Mouse (Mus musculus): ENCODE measurements at regions not wholly inside any gene's neighbourhood (a gene's known extent, or its start where the extent isn't known, plus 50 kb on each side); places are given as distances from the start of the nearest gene placed in this dataset.

DNA sequence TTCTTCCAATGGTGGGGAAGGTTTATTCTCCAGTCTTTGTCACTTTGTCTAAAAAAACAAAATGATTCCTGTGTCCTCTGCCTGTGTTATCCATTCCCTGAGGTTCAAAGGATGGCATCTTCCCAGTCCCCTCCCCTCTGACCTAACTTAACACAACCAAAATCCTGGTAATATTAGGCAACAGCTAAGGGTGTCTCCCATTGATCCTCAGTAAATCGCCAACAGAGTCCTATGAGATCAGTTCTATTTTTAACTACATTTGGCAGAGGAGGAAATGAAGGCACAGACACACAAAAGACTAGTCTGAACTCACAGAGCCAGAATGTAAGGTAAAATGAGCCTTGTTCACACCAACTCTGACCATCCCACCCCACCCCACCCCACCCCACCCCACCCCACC is 228.8 kb downstream of the Sp3 start:
- Histone ChIP-seq H3K79me2 (replicated peaks; ENCODE audit: control insufficient read depth, extremely low read depth, insufficient read depth, poor library complexity, severe bottlenecking) (no peaks in the 10 kb centered on the region), H3K36me3 (replicated peaks in 1 of 2; ENCODE audit: control insufficient read depth in 1 of 2, insufficient read depth in 1 of 2, low read length in 1 of 2) (no peaks in the 10 kb centered on the region), H3K4me1 (ENCODE audit: control insufficient read depth in 1 of 2, insufficient read depth in 2 of 2) (no peaks in the 10 kb centered on the region), H3K27me3 (replicated peaks) (no peaks in the 10 kb centered on the region), H3K4me2 (ENCODE audit: insufficient read depth, low read depth, poor library complexity, severe bottlenecking) (no peak overlapping the region), H3K9ac (ENCODE audit: insufficient read depth, low read depth) (no peak overlapping the region), H3K9me3 (replicated peaks; ENCODE audit: low read length) (peaks cover 4% of the 10 kb centered on the region), H3K27ac (ENCODE audit: insufficient read depth, low read depth) (no peak overlapping the region), H3K4me3 (replicated peaks in 1 of 3; ENCODE audit: low read depth in 2 of 3, low read length in 2 of 3, poor library complexity in 1 of 3) (no peak overlapping the region)
- DNase-seq (ENCODE audit: extremely low read depth) = no peak
- TF ChIP-seq POLR2A (IDR thresholded peaks at IDR 0.05; ENCODE audit: low read depth, low read length) = no peak
- no peak for TF ChIP-seq MXI1 (IDR thresholded peaks at IDR 0.05; ENCODE audit: low read depth, low read length)
- no peak for TF ChIP-seq HCFC1 (IDR thresholded peaks at IDR 0.05; ENCODE audit: low read depth, low read length)
- no peak for TF ChIP-seq IRF4 (IDR thresholded peaks at IDR 0.05; ENCODE audit: low read depth, low read length)
- no peak for TF ChIP-seq EP300 (IDR thresholded peaks at IDR 0.05; ENCODE audit: low read length)
- no peak for TF ChIP-seq NRF1 (IDR thresholded peaks at IDR 0.05; ENCODE audit: low read depth, low read length)
- no peak for TF ChIP-seq NELFE (IDR thresholded peaks at IDR 0.05; ENCODE audit: low read depth, low read length)
- TF ChIP-seq JUND (conservative IDR thresholded peaks at IDR 0.05; ENCODE audit: low read depth, low read length) = no peak
- TF ChIP-seq ELF1 (IDR thresholded peaks at IDR 0.05; ENCODE audit: low read depth, low read length) = no peak
- TF ChIP-seq BHLHE40 (IDR thresholded peaks at IDR 0.05; ENCODE audit: low read depth, low read length) = no peak
- no peak for TF ChIP-seq MAX (IDR thresholded peaks at IDR 0.05; ENCODE audit: low read length)
- TF ChIP-seq USF2 (conservative IDR thresholded peaks at IDR 0.05; ENCODE audit: low read depth, low read length) = no peak
- no peak for TF ChIP-seq E2F4 (IDR thresholded peaks at IDR 0.05; ENCODE audit: insufficient replicate concordance, low read depth, low read length)
- TF ChIP-seq TCF12 (IDR thresholded peaks at IDR 0.05; ENCODE audit: low read depth, low read length) = no peak
- TF ChIP-seq CHD1 (IDR thresholded peaks at IDR 0.05; ENCODE audit: low read depth, low read length) = no peak
- TF ChIP-seq PAX5 (IDR thresholded peaks at IDR 0.05; ENCODE audit: low read length) = no peak
- TF ChIP-seq TBP (conservative IDR thresholded peaks at IDR 0.05; ENCODE audit: low read depth, low read length) = no peak
- in situ Hi-C loops (cut with MboI; ENCODE audit: low pct_ligation_motif_present, low pct_unique_long_range_greater_than_20kb, low sequenced_read_pairs) = no loop called here
- dilution Hi-C loops (cut with MboI; ENCODE audit: extremely low pct_ligation_motif_present, extremely low pct_unique_long_range_greater_than_20kb, low sequenced_read_pairs) = no loop called here

DNA sequence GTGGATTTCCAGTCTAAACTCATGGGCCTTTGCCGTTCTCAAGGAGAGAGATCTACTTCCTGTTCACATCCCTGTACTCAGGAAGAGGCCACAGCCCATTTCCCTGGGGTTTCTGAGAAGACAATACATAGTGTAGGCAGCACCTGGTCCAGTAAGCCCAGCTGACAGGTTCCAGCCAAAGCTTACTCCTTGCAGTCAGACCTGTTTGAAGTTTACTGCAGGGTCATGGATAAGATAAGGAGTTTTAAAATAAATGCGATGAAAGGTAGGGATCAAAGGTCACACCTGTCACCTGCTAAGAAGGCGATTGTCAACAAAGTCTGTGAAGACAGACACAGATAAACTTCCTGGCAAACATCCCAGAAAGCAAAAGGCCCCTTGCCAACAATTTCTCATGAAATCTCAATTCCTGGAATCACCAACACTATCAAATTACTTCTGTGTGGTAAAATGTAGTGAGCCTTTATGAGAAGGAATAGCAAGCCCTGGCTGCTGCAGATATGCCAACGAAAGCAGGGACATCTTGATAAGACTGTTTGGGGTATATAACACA is 227.5 kb downstream of the Sp3 start:
- dilution Hi-C loops (cut with MboI; ENCODE audit: extremely low pct_ligation_motif_present, extremely low pct_unique_long_range_greater_than_20kb, low sequenced_read_pairs) (no loop called here), in situ Hi-C loops (cut with MboI; ENCODE audit: low pct_ligation_motif_present, low pct_unique_long_range_greater_than_20kb, low sequenced_read_pairs) (no loop called here)
- H3K9me3 ChIP-seq (replicated peaks; ENCODE audit: low read length) = peaks cover 4% of the 10 kb centered on the region
- no peak overlapping the region for H3K4me3 ChIP-seq (replicated peaks in 1 of 3; ENCODE audit: low read depth in 2 of 3, low read length in 2 of 3, poor library complexity in 1 of 3)
- H3K27me3 ChIP-seq (replicated peaks) = no peaks in the 10 kb centered on the region
- no peaks in the 10 kb centered on the region for H3K4me1 ChIP-seq (ENCODE audit: control insufficient read depth in 1 of 2, insufficient read depth in 2 of 2)
- no peak overlapping the region for H3K9ac ChIP-seq (ENCODE audit: insufficient read depth, low read depth)
- H3K36me3 ChIP-seq (replicated peaks in 1 of 2; ENCODE audit: control insufficient read depth in 1 of 2, insufficient read depth in 1 of 2, low read length in 1 of 2) = no peaks in the 10 kb centered on the region
- no peaks in the 10 kb centered on the region for H3K79me2 ChIP-seq (replicated peaks; ENCODE audit: control insufficient read depth, extremely low read depth, insufficient read depth, poor library complexity, severe bottlenecking)
- H3K4me2 ChIP-seq (ENCODE audit: insufficient read depth, low read depth, poor library complexity, severe bottlenecking) = no peak overlapping the region
- TF ChIP-seq MYC (IDR thresholded peaks at IDR 0.05; ENCODE audit: low read depth, low read length) = no peak
- no peak for TF ChIP-seq SIN3A (IDR thresholded peaks at IDR 0.05; ENCODE audit: low read length)
- TF ChIP-seq TCF12 (IDR thresholded peaks at IDR 0.05; ENCODE audit: low read depth, low read length) = no peak
- no peak for TF ChIP-seq KAT2A (IDR thresholded peaks at IDR 0.05; ENCODE audit: insufficient replicate concordance, low read length)
- TF ChIP-seq EP300 (IDR thresholded peaks at IDR 0.05; ENCODE audit: low read length) = no peak
- no peak for TF ChIP-seq MAX (IDR thresholded peaks at IDR 0.05; ENCODE audit: low read length)
- H3K27ac ChIP-seq (ENCODE audit: insufficient read depth, low read depth) = no peak overlapping the region
- no peak for DNase-seq (ENCODE audit: extremely low read depth)
